Mouse (Mus musculus) lung, adult 2 months (tissue): ENCODE results near the gene Cyp26a1.

Experiments used
- CTCF ChIP-seq: fragments of 200-500 bp; IDR thresholded peaks from 2 replicates; pipeline ENCODE4 v1.5.1; 2011; ENCODE audit warnings: mild to moderate bottlenecking, low read length, control low read depth; ENCODE audit not compliant: insufficient read depth
- POLR2A ChIP-seq: fragments of 200-500 bp; IDR thresholded peaks from 2 replicates; pipeline ENCODE4 v1.6.1; 2011; ENCODE audit warnings: low read depth, mild to moderate bottlenecking, control low read depth, low read length, borderline replicate concordance; ENCODE audit errors: extremely low read depth

DNA sequence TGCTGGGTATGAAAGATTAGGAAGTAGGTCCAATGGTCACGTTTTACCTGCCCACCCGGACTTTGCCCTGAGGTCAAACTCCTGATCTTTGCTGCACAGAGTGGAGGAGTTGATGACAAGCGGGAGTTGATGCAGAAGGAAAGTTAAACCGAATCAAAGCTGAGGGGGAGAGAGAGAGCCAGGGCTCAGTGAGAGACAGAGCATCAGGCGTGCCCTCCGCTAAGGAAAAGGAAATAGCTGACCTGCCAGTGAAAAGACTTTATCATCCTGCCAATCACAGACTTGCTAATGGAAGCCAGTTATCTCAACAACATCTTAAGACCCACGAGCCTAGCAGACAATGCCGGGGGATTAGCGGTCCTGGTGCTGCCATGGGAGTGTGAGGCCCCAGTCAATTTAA lies 41.2 kb upstream of the Cyp26a1 start:
- no peak for TF ChIP-seq CTCF
- TF ChIP-seq POLR2A, result no peak
